Mouse (Mus musculus) liver, embryonic 16.5 days (tissue): ENCODE data around the gene Olfr1357. TPM values are rescaled to one million over a fixed set of nuclear protein-coding genes. Genes with fewer than 3 reads are reported as not detected.
A peak's percentile ranks its signal among the peaks of the same experiment; 100 is the strongest.

Experiments used
- ATAC-seq: fragments of 200-750 bp; cut with Nextera tagmentation; 2 replicates; pipeline ENCODE4 v1.8.0; 2017; ENCODE audit warnings: low read depth, mild to moderate bottlenecking, moderate number of reproducible peaks, moderate library complexity
- H3K27ac ChIP-seq: fragments of 300-500 bp; sonication (generic); 2 replicates; pipeline ENCODE4 v1.5.1; 2014; ENCODE audit warnings: mild to moderate bottlenecking, low read length
- H3K27me3 ChIP-seq: fragments of 300-500 bp; sonication (generic); 2 replicates; pipeline ENCODE4 v1.6.1; 2014; ENCODE audit warnings: low read depth, low read length, mixed read lengths; ENCODE audit not compliant: control insufficient read depth, insufficient read depth
- H3K36me3 ChIP-seq: fragments of 300-500 bp; sonication (generic); 2 replicates; pipeline ENCODE4 v1.6.1; 2014; ENCODE audit warnings: mild to moderate bottlenecking; ENCODE audit not compliant: control insufficient read depth, insufficient read depth
- H3K4me1 ChIP-seq: fragments of 300-500 bp; sonication (generic); 2 replicates; pipeline ENCODE4 v1.6.1; 2014; ENCODE audit warnings: low read depth, low read length, mixed read lengths; ENCODE audit not compliant: control insufficient read depth
- H3K4me2 ChIP-seq: fragments of 300-500 bp; sonication (generic); 2 replicates; pipeline ENCODE4 v1.6.1; 2014; ENCODE audit warnings: low read depth, low read length, mixed read lengths
- H3K4me3 ChIP-seq: fragments of 300-500 bp; sonication (generic); 2 replicates; pipeline ENCODE4 v1.5.1; 2014; ENCODE audit warnings: low read depth, mild to moderate bottlenecking, low read length
- H3K9ac ChIP-seq: fragments of 300-500 bp; sonication (generic); 2 replicates; pipeline ENCODE4 v1.6.1; 2014; ENCODE audit warnings: low read depth, low read length
- H3K9me3 ChIP-seq: fragments of 300-500 bp; sonication (generic); replicated peaks from 2 replicates; pipeline ENCODE4 v1.6.1; 2016; ENCODE audit warnings: low read length; ENCODE audit not compliant: control insufficient read depth
- WGBS: fragments of 180-500 bp; shearing (Covaris S2); extraction: QIAGEN DNeasy Blood & Tissue Kit; methylation state at CpG from one replicate; pipeline ENCODE4 v1.1.7; 2014; ENCODE audit not compliant: insufficient replicate concordance; 5-methylcytosine and 5-hydroxymethylcytosine counted together
- polyA plus RNA-seq: library from polyadenylated mRNA; unstranded; fragments of >200 nt; fragmentation: Nextera tagmentation; extraction: Ambion mirVana; gene quantifications from 2 replicates; pipeline ENCODE4 v1.2.1, GENCODE M21; 2015

Gene Olfr1357
- polyA plus RNA-seq, 1 experiment from 2014 or later, result not detected

DNA sequence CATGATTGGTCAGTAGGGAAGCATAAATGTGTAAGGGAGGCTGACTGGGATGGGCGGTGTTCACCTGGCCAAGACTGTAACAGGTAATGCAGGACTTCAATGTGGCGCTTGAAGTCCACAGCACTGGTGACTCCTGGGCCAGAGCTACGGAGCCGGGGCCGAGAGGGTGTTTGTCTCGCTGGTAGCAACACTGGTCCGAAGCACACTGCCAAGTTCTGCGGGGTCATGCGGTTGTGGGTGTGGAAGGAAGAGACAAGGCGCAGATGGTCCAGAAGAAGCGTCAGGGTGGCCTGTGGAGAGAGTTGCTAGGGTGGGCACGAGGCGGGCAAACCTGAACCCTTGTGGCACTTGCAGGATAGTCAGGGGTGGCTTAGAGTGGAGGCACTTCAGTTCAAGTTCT, 31.8 kb downstream of the Olfr1357 start:
- peaks cover 7% of the 10 kb centered on the region for H3K27me3 ChIP-seq
- no peaks in the 10 kb centered on the region for H3K4me1 ChIP-seq
- H3K9ac ChIP-seq, result no peak overlapping the region
- H3K4me3 ChIP-seq, result no peak overlapping the region
- H3K36me3 ChIP-seq, result no peaks in the 10 kb centered on the region; the same call in 1 of the 2 replicates
- no peak overlapping the region for H3K27ac ChIP-seq
- WGBS, result 79% methylated on average over 13 of the region's 13 CpGs
- H3K4me2 ChIP-seq, result no peak overlapping the region
- H3K9me3 ChIP-seq, result no peaks in the 10 kb centered on the region
- ATAC-seq, result no peak

DNA sequence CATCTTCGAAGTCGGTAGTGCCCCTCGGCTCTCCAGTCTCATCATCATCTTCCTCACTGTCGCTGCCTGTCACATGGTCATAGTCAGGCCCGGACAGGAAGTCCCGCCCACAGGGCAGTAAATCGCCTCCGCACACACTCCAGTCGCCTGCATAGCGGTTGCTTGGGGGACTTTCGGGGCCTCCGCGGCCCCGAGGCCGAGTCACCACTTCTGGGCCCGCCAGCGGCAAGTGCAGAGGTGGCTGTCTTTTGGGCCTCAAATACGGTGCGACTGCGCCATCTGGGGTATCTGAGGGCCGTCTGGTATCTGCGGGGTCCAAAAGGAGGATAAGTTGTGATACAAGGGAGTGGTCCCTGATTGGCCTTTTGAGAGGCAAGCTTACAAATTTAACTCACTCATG, 32.3 kb downstream of the Olfr1357 start:
- H3K27ac ChIP-seq, result no peak overlapping the region
- 73% methylated on average over 22 of the region's 22 CpGs for WGBS
- no peak overlapping the region for H3K4me2 ChIP-seq
- no peaks in the 10 kb centered on the region; the same call in 1 of the 2 replicates for H3K36me3 ChIP-seq
- no peak overlapping the region for H3K9ac ChIP-seq
- ATAC-seq, result no peak
- no peak overlapping the region for H3K4me3 ChIP-seq
- peaks cover 3% of the 10 kb centered on the region for H3K27me3 ChIP-seq
- no peaks in the 10 kb centered on the region for H3K4me1 ChIP-seq
- no peaks in the 10 kb centered on the region for H3K9me3 ChIP-seq

DNA sequence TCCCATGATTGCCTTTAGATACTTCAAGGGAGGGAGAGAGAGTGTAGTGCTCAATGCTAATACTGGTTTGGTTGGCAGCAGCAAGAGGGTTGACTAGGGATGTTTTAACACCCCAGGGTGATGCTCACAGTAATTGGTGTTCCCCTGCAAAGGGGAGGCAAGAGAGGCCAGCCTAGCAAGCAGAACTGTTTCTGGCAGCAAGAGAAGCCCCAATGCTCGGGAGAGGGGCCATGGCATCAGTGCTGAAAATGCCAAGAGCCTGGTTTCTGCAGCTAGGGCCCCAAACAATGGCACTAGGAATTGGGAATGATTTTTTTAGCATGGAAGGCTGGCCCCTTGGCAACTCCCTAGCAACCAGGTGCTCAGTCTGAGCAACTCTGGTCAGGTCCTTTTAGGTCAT, 32.9 kb downstream of the Olfr1357 start:
- H3K27ac ChIP-seq, result no peak overlapping the region
- H3K9me3 ChIP-seq, result no peaks in the 10 kb centered on the region
- H3K27me3 ChIP-seq, result no peaks in the 10 kb centered on the region; the same call in none of the 2 replicates
- no peak for ATAC-seq
- WGBS, result 41% methylated on average over 1 of the region's 1 CpGs
- H3K36me3 ChIP-seq, result no peaks in the 10 kb centered on the region; the same call in none of the 2 replicates
- no peak overlapping the region for H3K4me3 ChIP-seq
- H3K9ac ChIP-seq, result no peak overlapping the region
- no peaks in the 10 kb centered on the region for H3K4me1 ChIP-seq
- no peak overlapping the region for H3K4me2 ChIP-seq

DNA sequence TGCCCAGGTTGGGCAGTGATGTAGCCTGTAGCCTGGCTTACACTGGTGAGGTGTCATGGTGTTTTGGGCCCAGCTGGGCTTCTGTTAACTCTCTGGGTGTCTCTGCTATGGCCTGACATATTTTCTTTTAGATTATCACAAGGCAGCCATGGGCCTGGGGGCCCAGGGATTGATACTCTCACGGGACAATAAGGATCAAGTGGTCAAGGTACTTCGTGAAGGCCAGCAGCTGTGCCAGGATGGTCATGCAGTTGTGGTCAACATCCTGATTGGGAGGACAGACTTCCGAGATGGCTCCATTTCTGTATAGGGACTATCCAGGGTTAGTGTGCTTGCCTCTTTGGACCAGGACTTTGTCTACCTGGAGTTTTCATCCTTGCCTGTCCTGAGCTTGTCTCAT, 33.9 kb downstream of the Olfr1357 start:
- no peaks in the 10 kb centered on the region for H3K27me3 ChIP-seq
- no peak overlapping the region for H3K4me2 ChIP-seq
- no peak overlapping the region for H3K27ac ChIP-seq
- WGBS, result 57% methylated on average over 3 of the region's 3 CpGs
- H3K9ac ChIP-seq, result no peak overlapping the region
- ATAC-seq, result no peak
- H3K4me3 ChIP-seq, result no peak overlapping the region
- H3K9me3 ChIP-seq, result no peaks in the 10 kb centered on the region
- H3K4me1 ChIP-seq, result no peaks in the 10 kb centered on the region
- no peaks in the 10 kb centered on the region; the same call in none of the 2 replicates for H3K36me3 ChIP-seq

DNA sequence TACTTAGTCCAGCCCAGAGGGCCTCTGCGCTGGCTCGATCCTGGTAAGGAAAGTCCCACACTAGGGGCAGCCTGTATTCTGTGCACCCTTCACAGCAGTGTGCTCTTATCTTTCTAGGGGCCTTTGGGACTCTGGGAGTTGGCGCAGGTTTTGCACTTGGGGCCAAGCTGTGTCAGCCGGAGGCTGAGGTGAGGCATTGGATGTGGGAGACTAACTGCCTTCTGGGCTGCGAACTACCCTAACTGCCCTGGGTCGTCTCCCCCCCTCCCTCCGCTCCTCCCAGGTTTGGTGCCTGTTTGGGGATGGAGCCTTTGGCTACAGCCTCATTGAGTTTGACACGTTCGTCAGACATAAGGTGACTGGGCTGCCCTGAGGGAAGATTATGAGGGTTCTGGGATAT, 34.5 kb downstream of the Olfr1357 start:
- no peaks in the 10 kb centered on the region for H3K27me3 ChIP-seq
- no peaks in the 10 kb centered on the region; the same call in none of the 2 replicates for H3K36me3 ChIP-seq
- H3K4me2 ChIP-seq, result no peak overlapping the region
- no peaks in the 10 kb centered on the region for H3K9me3 ChIP-seq
- H3K4me3 ChIP-seq, result no peak overlapping the region
- no peak overlapping the region for H3K27ac ChIP-seq
- 74% methylated on average over 9 of the region's 9 CpGs for WGBS
- ATAC-seq, result no peak
- H3K4me1 ChIP-seq, result no peaks in the 10 kb centered on the region
- H3K9ac ChIP-seq, result no peak overlapping the region

DNA sequence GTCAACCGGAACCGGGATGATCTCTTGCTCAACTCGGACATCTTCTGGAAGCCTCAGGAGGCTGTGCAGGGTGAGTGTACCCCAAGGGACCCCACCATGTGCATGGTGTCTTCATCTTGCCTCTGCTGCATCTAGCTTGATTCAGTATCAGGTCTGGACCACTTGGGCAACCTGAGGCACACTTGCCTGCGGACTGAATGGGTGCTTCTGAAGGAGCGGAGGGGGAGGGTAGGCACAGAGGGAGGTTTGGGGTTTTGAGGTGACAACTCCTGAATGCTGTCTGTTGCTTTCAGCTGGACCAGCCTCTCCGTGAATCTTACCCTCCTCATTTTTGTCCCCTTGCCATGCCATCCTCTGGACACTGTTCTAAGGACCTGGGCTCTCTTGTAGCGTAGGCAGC, 36.8 kb downstream of the Olfr1357 start:
- ATAC-seq, result no peak
- Histone ChIP-seq H3K36me3 (no peaks in the 10 kb centered on the region; the same call in none of the 2 replicates), H3K9ac (no peak overlapping the region), H3K27ac (no peak overlapping the region), H3K4me2 (no peak overlapping the region), H3K4me3 (no peak overlapping the region), H3K27me3 (no peaks in the 10 kb centered on the region), H3K4me1 (peaks cover 6% of the 10 kb centered on the region), H3K9me3 (no peaks in the 10 kb centered on the region)
- 85% methylated on average over 7 of the region's 7 CpGs for WGBS

DNA sequence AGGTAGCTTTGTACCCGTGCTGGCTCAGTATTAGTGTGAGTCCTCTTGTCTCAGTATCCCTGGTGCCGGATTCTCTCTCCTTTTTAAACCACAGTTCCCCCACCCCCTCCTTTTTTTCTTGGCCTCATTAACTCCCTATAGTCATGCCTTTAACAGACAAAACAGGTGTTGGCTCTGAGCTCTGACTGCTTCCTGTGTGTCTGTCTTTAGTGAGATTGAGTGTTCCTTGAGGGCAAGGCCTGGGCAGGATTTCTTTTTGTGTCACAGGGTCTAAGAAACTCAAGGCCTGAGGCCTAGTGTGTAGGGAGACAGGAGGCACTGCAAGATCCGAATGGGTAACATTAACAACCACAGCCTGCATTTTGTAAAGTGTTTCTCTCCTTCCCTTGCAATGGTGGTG, 39.7 kb downstream of the Olfr1357 start:
- WGBS, result 65% methylated on average over 3 of the region's 3 CpGs
- no peak overlapping the region for H3K9ac ChIP-seq
- H3K9me3 ChIP-seq, result no peaks in the 10 kb centered on the region
- H3K4me1 ChIP-seq, result peaks cover 22% of the 10 kb centered on the region
- no peak overlapping the region for H3K4me2 ChIP-seq
- H3K27me3 ChIP-seq, result no peaks in the 10 kb centered on the region
- ATAC-seq, result no peak
- H3K36me3 ChIP-seq, result no peaks in the 10 kb centered on the region; the same call in none of the 2 replicates
- H3K27ac ChIP-seq, result no peak overlapping the region
- no peak overlapping the region for H3K4me3 ChIP-seq

DNA sequence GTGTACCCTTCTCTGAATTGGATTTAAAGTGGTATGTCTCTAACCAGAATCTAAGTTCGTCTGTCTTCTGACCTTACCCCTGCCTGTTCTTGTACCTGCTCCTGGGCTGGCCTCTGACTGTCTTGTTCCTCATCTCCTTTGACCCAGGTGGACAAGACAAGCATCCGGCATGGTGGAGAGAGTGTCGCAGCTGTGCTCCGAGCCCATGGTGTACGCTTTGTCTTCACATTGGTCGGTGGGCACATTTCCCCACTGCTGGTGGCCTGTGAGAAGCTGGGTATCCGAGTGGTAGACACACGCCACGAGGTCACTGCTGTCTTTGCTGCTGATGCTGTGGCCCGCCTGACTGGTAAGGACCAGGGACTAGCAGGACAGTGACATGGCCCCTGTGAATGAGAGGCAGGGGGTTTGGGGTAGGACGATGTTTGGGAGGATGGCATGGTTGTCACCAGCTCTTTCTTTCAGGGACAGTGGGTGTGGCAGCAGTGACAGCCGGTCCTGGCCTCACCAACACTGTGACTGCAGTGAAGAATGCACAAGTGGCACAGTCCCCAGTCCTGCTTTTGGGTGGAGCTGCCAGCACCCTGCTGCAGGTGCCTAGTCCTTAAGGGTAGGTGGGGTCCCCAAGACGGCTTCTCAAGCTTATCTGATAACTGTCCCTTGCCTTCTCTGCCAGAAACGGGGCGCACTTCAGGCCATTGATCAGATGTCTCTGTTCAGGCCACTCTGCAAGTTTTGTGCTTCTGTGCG, 41.3 kb downstream of the Olfr1357 start:
- no peak for ATAC-seq
- H3K4me2 ChIP-seq, result no peak overlapping the region
- no peaks in the 10 kb centered on the region for H3K27me3 ChIP-seq
- peaks cover 22% of the 10 kb centered on the region for H3K4me1 ChIP-seq
- H3K9ac ChIP-seq, result no peak overlapping the region
- no peaks in the 10 kb centered on the region for H3K9me3 ChIP-seq
- WGBS, result 71% methylated on average over 16 of the region's 16 CpGs
- H3K4me3 ChIP-seq, result no peak overlapping the region
- no peak overlapping the region for H3K27ac ChIP-seq
- no peaks in the 10 kb centered on the region; the same call in 1 of the 2 replicates for H3K36me3 ChIP-seq

DNA sequence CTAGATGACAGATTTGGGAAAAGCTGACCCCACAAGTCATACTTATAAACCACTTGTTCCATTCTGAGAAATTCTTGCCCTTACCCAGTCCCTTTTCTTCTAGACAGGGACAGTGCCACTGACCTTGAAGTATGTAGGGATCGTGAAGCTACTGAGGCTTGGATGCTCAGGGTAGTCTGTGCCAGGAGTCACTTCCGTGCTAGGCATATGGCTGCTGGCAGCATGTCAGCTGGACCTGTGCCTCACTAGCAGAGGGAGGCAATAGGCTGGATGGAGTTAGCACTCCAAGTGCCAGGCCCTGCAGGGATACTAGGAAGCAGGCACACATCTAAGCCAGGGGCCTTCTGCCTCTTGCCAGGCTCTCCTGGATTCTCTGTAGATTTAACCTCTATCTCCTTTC, 42.2 kb downstream of the Olfr1357 start:
- peak overlapping the region; percentile 80 for H3K4me3 ChIP-seq
- WGBS, result 82% methylated on average over 2 of the region's 2 CpGs
- H3K9me3 ChIP-seq, result no peaks in the 10 kb centered on the region
- peaks cover 22% of the 10 kb centered on the region for H3K4me1 ChIP-seq
- ATAC-seq, result no peak
- peak overlapping the region; percentile 48; the same call in 1 of the 2 replicates for H3K27ac ChIP-seq
- no peaks in the 10 kb centered on the region for H3K27me3 ChIP-seq
- H3K36me3 ChIP-seq, result no peaks in the 10 kb centered on the region; the same call in 1 of the 2 replicates
- peak overlapping the region; percentile 78 for H3K9ac ChIP-seq
- peak overlapping the region; percentile 96 for H3K4me2 ChIP-seq
